Mouse (Mus musculus): Measurements from ENCODE around the gene Cep104. TPM values are rescaled to one million over a fixed set of nuclear protein-coding genes. Genes with fewer than 3 reads are reported as not detected.

Cep104 gene
- polyA plus RNA-seq, 1 experiment from 2014 or later = 19.3 TPM

DNA sequence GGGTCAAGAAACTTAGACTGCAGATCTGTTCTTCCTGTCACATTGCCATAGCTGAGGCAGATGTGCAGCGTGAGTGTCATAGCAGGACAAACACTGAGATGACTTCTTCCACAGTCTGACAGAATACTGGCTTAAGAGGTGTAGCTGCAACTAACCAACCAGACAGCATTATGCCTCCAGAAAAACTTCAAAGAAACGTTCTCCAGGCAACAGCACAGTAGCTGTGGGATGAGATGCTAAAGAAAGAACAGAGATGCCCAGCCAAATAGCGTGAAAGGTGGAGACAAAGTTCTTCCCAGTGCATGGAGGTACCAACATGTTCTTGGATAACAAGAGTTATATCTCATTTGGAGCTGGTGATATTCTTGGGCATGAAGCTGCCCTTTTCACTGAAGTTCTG, 23.8 kb upstream of the Cep104 start:
- Histone ChIP-seq H3K27me3 (ENCODE audit: control insufficient read depth, insufficient read depth, low read length) (no peaks in the 10 kb centered on the region), H3K4me2 (ENCODE audit: low read depth, severe bottlenecking) (no peak overlapping the region), H3K27ac (replicated peaks; ENCODE audit: low read depth, low read length) (no peak overlapping the region), H3K9ac (ENCODE audit: low read length) (no peak overlapping the region), H3K36me3 (ENCODE audit: control insufficient read depth, insufficient read depth, low read length) (no peaks in the 10 kb centered on the region), H3K4me1 (ENCODE audit: control insufficient read depth, insufficient read depth, low read length) (peaks cover 6% of the 10 kb centered on the region; the same call in 1 of the 2 replicates), H3K9me3 (ENCODE audit: control insufficient read depth, low read length) (no peaks in the 10 kb centered on the region), H3K4me3 (ENCODE audit: low read depth, low read length) (no peak overlapping the region)
- WGBS = 72% methylated on average over 3 of the region's 3 CpGs
- DNase-seq (ENCODE audit: low spot score) = no peak
- no peak for ATAC-seq (ENCODE audit: insufficient number of reproducible peaks, low FRiP score, low TSS enrichment, low read depth)

DNA sequence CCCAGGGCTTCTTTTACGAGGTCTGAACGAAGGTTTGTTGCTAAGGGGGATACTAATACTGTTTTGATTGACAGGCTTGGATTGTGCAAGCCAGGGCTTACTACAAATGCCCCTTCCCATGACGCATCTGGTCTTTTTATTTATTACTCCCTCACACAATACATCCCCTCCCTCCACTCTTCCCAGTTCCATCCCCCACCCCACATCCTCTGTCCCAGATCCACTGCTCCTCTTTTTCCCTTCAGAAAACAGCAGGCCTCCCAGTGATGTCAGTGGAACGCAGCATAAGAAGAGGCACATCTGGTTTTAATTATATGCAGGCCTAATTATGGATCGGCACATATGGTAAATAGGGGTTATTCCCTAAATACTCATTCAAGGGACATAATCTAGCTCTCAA, 23.3 kb upstream of the Cep104 start:
- Histone ChIP-seq H3K9me3 (ENCODE audit: control insufficient read depth, low read length) (no peaks in the 10 kb centered on the region), H3K4me3 (ENCODE audit: low read depth, low read length) (no peak overlapping the region), H3K27ac (replicated peaks; ENCODE audit: low read depth, low read length) (no peak overlapping the region), H3K4me1 (ENCODE audit: control insufficient read depth, insufficient read depth, low read length) (peaks cover 6% of the 10 kb centered on the region; the same call in 1 of the 2 replicates), H3K9ac (ENCODE audit: low read length) (no peak overlapping the region), H3K4me2 (ENCODE audit: low read depth, severe bottlenecking) (no peak overlapping the region), H3K27me3 (ENCODE audit: control insufficient read depth, insufficient read depth, low read length) (no peaks in the 10 kb centered on the region), H3K36me3 (ENCODE audit: control insufficient read depth, insufficient read depth, low read length) (no peaks in the 10 kb centered on the region)
- WGBS = 17% methylated on average over 5 of the region's 5 CpGs
- ATAC-seq (ENCODE audit: insufficient number of reproducible peaks, low FRiP score, low TSS enrichment, low read depth) (no peak), DNase-seq (ENCODE audit: low spot score) (no peak)

DNA sequence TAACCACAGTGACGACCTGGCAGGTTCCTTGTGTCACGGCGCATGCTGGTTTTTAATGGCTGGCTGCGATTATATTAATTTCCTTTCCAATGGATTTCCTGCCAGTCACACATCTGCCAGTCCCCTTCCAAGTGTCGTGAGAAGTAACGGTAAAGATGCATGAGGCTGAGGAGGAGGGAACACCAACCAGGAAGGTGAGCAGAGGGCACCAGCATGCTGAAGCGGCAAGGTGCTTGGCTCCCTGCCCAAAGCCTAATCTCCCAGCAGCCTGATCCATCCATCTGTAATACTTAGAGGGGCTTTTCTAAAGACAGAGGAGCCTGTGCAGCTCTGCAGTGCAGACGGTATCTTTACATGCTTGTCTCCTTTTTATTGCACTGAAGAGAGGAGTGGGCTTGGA, 19.3 kb upstream of the Cep104 start:
- ATAC-seq (ENCODE audit: insufficient number of reproducible peaks, low FRiP score, low TSS enrichment, low read depth) (no peak), DNase-seq (ENCODE audit: low spot score) (no peak)
- Histone ChIP-seq H3K27ac (replicated peaks; ENCODE audit: low read depth, low read length) (no peak overlapping the region), H3K4me3 (ENCODE audit: low read depth, low read length) (no peak overlapping the region), H3K9ac (ENCODE audit: low read length) (no peak overlapping the region), H3K4me2 (ENCODE audit: low read depth, severe bottlenecking) (no peak overlapping the region), H3K4me1 (ENCODE audit: control insufficient read depth, insufficient read depth, low read length) (peaks cover 13% of the 10 kb centered on the region; the same call in 1 of the 2 replicates), H3K9me3 (ENCODE audit: control insufficient read depth, low read length) (no peaks in the 10 kb centered on the region), H3K27me3 (ENCODE audit: control insufficient read depth, insufficient read depth, low read length) (no peaks in the 10 kb centered on the region), H3K36me3 (ENCODE audit: control insufficient read depth, insufficient read depth, low read length) (peaks cover 4% of the 10 kb centered on the region; the same call in 1 of the 2 replicates)
- 75% methylated on average over 8 of the region's 8 CpGs for WGBS

DNA sequence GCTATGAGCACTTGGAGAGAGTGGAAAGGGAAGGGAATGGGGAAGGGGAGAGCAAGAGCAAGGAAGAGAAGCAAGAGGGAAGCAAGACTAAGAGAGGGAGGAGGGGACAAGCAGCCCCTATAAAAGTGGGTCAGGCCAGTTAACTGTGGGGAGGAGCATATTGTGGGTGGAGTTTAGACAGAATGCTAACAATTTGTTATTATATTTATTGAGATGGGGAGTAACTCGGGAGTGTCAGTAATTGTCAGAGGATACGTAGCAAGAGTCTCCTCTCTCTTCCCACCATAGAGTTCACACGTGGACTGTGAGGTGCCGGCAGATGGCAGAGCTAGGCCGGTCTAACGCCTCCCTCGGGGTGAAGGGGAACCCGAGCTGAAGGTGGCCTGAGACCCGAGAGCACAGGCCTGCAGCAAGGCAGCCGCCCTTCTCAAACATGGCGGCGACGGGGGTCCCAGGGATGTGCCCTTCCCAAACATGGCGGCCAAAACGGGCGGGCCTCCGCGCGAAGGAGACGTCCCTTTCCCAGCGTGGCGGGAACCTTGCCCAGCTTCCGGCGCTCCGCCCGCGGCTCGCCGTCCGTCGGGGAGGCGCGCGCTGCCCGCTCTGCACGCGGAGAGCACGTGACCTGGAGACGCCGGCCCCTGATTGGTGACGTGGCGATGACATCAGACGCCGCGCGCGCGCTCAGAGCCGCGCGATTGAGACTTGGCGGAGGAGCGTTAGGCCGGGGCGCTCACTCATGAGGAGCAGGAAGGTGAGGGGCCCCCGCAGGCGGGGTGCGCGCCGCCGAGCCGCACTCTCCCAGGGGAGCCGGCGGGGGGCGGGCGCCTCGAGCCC, 18.2 kb upstream of the Cep104 start, which contains the start of gene A430005L14Rik:
Gene A430005L14Rik, plus strand, starts transcription at position 669 of the 837 bp plus-strand sequence.
- WGBS = 2% methylated on average over 62 of the region's 67 CpGs
- H3K36me3 ChIP-seq (ENCODE audit: control insufficient read depth, insufficient read depth, low read length) = peaks cover 8% of the 10 kb centered on the region; the same call in 1 of the 2 replicates
- ATAC-seq (ENCODE audit: insufficient number of reproducible peaks, low FRiP score, low TSS enrichment, low read depth) (peak; percentile 93), DNase-seq (ENCODE audit: low spot score) (peak; percentile 98)
- peak within 1 kb of the TSS; percentile 84 for H3K27ac ChIP-seq (replicated peaks; ENCODE audit: low read depth, low read length)
- H3K9ac ChIP-seq (ENCODE audit: low read length) = peak within 1 kb of the TSS; percentile 91
- H3K27me3 ChIP-seq (ENCODE audit: control insufficient read depth, insufficient read depth, low read length) = no peaks in the 10 kb centered on the region
- H3K9me3 ChIP-seq (ENCODE audit: control insufficient read depth, low read length) = no peaks in the 10 kb centered on the region
- H3K4me2 ChIP-seq (ENCODE audit: low read depth, severe bottlenecking) = peak within 1 kb of the TSS; percentile 62
- H3K4me1 ChIP-seq (ENCODE audit: control insufficient read depth, insufficient read depth, low read length) = peaks cover 10% of the 10 kb centered on the region; the same call in 1 of the 2 replicates
- peak within 1 kb of the TSS; percentile 84 for H3K4me3 ChIP-seq (ENCODE audit: low read depth, low read length)

DNA sequence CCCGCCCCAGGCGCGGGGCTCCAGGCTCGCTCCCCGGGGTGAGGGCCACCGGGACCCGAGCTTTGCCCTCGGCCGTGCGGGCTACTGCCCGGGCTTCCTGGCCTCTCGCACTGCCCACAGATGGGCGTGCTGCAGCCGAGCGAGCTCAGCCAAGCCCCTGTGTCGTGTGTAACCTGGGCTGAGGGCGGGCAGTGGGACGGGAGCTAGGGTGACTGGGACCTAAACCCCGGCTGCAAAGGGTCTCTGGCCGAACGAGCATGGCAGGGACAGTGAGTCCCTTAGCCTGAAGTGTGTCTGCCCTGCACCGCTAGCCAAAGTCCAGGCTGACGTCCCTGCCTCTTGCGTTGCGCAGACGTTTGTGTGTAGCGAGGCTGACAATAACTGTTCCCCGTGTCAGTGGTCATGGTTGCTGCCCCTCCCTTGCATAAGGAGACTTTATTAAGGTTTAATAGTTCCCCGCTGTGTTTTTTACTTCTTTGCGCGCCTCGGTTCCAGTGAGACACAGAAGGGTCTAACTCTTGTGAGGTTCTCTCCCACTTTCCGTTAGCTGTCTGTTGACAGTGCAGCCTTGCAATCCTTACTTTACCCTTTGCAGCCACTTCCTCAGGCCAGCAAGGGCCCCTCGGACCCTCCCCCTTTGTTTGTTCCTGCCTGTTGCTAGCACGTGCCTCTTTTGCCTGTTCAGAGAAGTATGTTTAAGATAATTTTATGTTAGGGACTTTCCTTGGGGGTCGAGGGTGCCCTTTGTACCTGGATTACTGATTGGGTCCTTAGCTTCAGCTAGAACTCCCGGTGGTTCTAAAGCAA, 17.3 kb upstream of the Cep104 start:
- under 1% methylated on average over 29 of the region's 37 CpGs for WGBS
- Histone ChIP-seq H3K9me3 (ENCODE audit: control insufficient read depth, low read length) (no peaks in the 10 kb centered on the region), H3K4me3 (ENCODE audit: low read depth, low read length) (peak overlapping the region; percentile 84), H3K4me1 (ENCODE audit: control insufficient read depth, insufficient read depth, low read length) (peaks cover 7% of the 10 kb centered on the region; the same call in 1 of the 2 replicates), H3K36me3 (ENCODE audit: control insufficient read depth, insufficient read depth, low read length) (peaks cover 10% of the 10 kb centered on the region; the same call in 1 of the 2 replicates), H3K27ac (replicated peaks; ENCODE audit: low read depth, low read length) (peak overlapping the region; percentile 84), H3K9ac (ENCODE audit: low read length) (peak overlapping the region; percentile 91), H3K4me2 (ENCODE audit: low read depth, severe bottlenecking) (peak overlapping the region; percentile 62), H3K27me3 (ENCODE audit: control insufficient read depth, insufficient read depth, low read length) (no peaks in the 10 kb centered on the region)
- ATAC-seq (ENCODE audit: insufficient number of reproducible peaks, low FRiP score, low TSS enrichment, low read depth) (peak; percentile 70), DNase-seq (ENCODE audit: low spot score) (peak; percentile 49)

DNA sequence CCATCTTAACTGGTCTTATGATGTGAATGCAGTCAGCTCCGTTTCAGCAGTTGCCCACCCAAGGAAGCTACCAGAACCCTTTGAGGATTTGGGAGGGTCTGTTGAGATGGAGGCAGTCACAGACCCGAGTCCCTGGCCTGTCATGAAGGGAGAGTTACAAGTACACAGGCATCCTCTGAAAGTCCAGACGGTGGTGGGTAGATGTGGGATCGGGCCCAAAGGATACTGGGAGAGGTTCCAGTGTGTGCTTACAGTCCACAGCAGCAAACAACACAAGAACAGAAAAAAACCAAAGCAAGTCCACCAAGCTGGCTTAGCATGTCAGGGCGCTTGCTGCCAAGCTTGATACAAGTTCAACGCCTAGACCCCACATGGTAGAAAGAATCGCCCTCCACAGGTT, 12.4 kb upstream of the Cep104 start:
- H3K36me3 ChIP-seq (ENCODE audit: control insufficient read depth, insufficient read depth, low read length) = peaks cover 22% of the 10 kb centered on the region
- no peak overlapping the region for H3K4me2 ChIP-seq (ENCODE audit: low read depth, severe bottlenecking)
- no peak overlapping the region for H3K4me3 ChIP-seq (ENCODE audit: low read depth, low read length)
- no peaks in the 10 kb centered on the region for H3K27me3 ChIP-seq (ENCODE audit: control insufficient read depth, insufficient read depth, low read length)
- H3K9ac ChIP-seq (ENCODE audit: low read length) = no peak overlapping the region
- DNase-seq (ENCODE audit: low spot score) (no peak), ATAC-seq (ENCODE audit: insufficient number of reproducible peaks, low FRiP score, low TSS enrichment, low read depth) (no peak)
- 89% methylated on average over 7 of the region's 7 CpGs for WGBS
- no peak overlapping the region for H3K27ac ChIP-seq (replicated peaks; ENCODE audit: low read depth, low read length)
- peaks cover 7% of the 10 kb centered on the region; the same call in 1 of the 2 replicates for H3K4me1 ChIP-seq (ENCODE audit: control insufficient read depth, insufficient read depth, low read length)
- H3K9me3 ChIP-seq (ENCODE audit: control insufficient read depth, low read length) = no peaks in the 10 kb centered on the region

DNA sequence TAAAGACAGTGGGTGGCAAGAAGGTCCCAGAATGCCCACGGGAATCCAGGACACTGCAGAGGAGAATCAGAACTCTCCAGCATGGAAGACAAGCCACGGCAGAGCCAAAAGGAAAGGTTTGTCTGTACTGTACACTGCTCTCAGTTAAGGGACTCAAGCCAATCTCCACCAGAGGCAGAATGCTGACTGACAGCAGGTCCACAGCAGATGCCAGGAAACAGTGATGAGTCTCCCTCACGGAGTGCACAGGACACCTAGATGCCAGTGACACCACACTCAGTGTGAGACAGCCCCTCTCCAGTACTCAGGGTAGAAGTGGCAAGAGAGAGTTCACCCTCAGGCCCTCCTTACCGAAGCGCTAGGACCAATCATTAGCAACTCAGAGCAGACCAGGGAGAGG, 8.3 kb upstream of the Cep104 start:
- no peaks in the 10 kb centered on the region for H3K4me1 ChIP-seq (ENCODE audit: control insufficient read depth, insufficient read depth, low read length)
- H3K9ac ChIP-seq (ENCODE audit: low read length) = no peak overlapping the region
- no peaks in the 10 kb centered on the region for H3K9me3 ChIP-seq (ENCODE audit: control insufficient read depth, low read length)
- H3K4me2 ChIP-seq (ENCODE audit: low read depth, severe bottlenecking) = no peak overlapping the region
- H3K27ac ChIP-seq (replicated peaks; ENCODE audit: low read depth, low read length) = no peak overlapping the region
- ATAC-seq (ENCODE audit: insufficient number of reproducible peaks, low FRiP score, low TSS enrichment, low read depth) (no peak), DNase-seq (ENCODE audit: low spot score) (no peak)
- WGBS = 92% methylated on average over 5 of the region's 5 CpGs
- H3K27me3 ChIP-seq (ENCODE audit: control insufficient read depth, insufficient read depth, low read length) = no peaks in the 10 kb centered on the region
- H3K4me3 ChIP-seq (ENCODE audit: low read depth, low read length) = no peak overlapping the region
- H3K36me3 ChIP-seq (ENCODE audit: control insufficient read depth, insufficient read depth, low read length) = peaks cover 14% of the 10 kb centered on the region

DNA sequence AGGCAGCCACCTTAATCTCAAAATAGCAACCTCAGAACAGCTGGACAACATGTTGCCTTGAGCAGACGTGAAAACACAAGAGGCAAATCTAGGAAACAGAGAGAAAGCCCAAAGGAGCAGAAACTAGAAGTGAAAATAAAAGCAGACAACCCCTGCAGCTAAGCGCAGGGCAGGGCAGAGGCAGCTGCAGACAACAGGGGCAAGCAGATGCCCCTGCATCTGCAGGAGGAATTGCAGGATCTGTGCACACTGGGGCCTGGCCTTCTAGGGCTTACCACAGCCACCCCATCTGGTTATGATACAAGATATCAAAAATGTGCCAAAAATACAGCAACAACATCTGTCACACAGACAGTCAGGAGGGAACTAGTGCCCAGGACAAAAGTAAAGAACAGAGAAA, 7.4 kb upstream of the Cep104 start:
- WGBS = 87% methylated on average over 2 of the region's 2 CpGs
- ATAC-seq (ENCODE audit: insufficient number of reproducible peaks, low FRiP score, low TSS enrichment, low read depth) = no peak
- Histone ChIP-seq H3K27ac (replicated peaks; ENCODE audit: low read depth, low read length) (no peak overlapping the region), H3K9ac (ENCODE audit: low read length) (no peak overlapping the region), H3K4me3 (ENCODE audit: low read depth, low read length) (no peak overlapping the region), H3K4me2 (ENCODE audit: low read depth, severe bottlenecking) (no peak overlapping the region), H3K27me3 (ENCODE audit: control insufficient read depth, insufficient read depth, low read length) (no peaks in the 10 kb centered on the region), H3K4me1 (ENCODE audit: control insufficient read depth, insufficient read depth, low read length) (no peaks in the 10 kb centered on the region), H3K9me3 (ENCODE audit: control insufficient read depth, low read length) (no peaks in the 10 kb centered on the region), H3K36me3 (ENCODE audit: control insufficient read depth, insufficient read depth, low read length) (peaks cover 12% of the 10 kb centered on the region)
- no peak for DNase-seq (ENCODE audit: low spot score)
